Mouse (Mus musculus) embryonic stem cell, embryonic (primary cell): ENCODE measurements at regions not wholly inside any gene's neighbourhood (a gene's known extent, or its start where the extent isn't known, plus 50 kb on each side); places are given as distances from the start of the nearest gene placed in this dataset.

ENCODE experiments used
- CTCF ChIA-PET, 4 experiments: fragments of 300-600 bp in 2 of 4; fragments of 350-600 bp in 2 of 4; sonication (Branson Sonifier 250); formaldehyde crosslinking; loops; one replicate each; lab custom pipeline; 2022; ENCODE audit warnings: inconsistent platforms in 2 of 4; lab: Charles Lee
- POLR2A ChIA-PET, 4 experiments: fragments of 300-600 bp in 2 of 4; fragments of 350-600 bp in 2 of 4; sonication (Branson Sonifier 250); formaldehyde crosslinking; loops; one replicate each; lab custom pipeline; 2022; ENCODE audit warnings: antibody characterized with exemption in 4 of 4, inconsistent platforms in 1 of 4; lab: Charles Lee

DNA sequence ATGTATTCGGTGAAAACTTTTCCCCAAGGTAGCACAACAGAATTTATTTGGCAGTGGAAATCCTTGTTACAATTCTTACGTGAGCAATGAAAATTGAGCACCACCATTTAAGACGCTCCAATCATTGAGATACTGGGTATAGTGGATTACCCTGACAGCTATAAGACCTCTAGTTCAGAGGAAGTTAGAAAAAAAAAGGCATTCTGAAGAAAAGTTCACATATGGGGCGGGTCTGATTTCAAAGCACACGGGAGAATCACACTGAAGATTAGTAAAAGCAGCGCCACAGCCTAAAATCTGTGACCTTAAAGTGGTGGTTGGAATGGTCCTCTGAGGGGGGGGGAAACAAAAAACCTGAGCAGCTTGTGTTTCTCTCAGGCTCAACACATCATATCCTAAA is 978.4 kb downstream of the Flrt2 start:
- ChIA-PET CTCF (no interaction called here), POLR2A (no interaction called here)

DNA sequence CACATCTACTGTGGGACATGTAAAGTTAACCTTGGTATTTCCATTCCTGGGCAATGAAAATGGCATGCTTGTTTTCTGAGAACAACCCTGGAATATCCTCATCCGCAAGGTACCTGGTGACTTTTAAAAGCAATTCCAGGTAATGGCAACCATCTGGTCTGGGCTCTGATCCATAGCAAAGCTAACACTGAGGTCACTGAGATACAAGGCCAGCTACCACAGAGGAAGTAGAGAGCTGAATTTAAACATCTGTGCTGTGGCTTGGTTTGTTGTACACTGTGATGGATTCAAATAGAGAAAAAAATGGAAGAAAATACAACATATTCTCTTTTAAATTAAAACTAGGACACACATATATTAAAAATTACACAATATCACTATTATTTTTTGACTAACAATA is 998.9 kb downstream of the Flrt2 start:
- CTCF ChIA-PET = no interaction called here
- POLR2A ChIA-PET = interaction anchor here in 1 of 4 experiments (0.7 kb wide), 1 partner anchor 280 kb away, joined by 3 read pairs; no protein-coding TSS in a partner anchor
